Mouse (Mus musculus) heart, adult 11 months (tissue): ENCODE data around the gene Milr1.
"Not testable (repeated sequence)": the region's sequence is repeated elsewhere in the genome, so short reads cannot be mapped to it uniquely, and the experiment has no call there.

Source experiments
- DNase-seq: peaks from one replicate; pipeline ENCODE4 v3.0.0; 2022

Milr1 gene

GRCm38 (mm10) chr11:106736614-106737013 lies 14.4 kb upstream of the Milr1 start:
- DNase-seq, result peak; percentile 91

GRCm38 (mm10) chr11:106737178-106737621 lies 13.8 kb upstream of the Milr1 start:
- DNase-seq, result peak; percentile 98

GRCm38 (mm10) chr11:106739116-106739515 lies 11.9 kb upstream of the Milr1 start:
- DNase-seq, result peak; percentile 80

GRCm38 (mm10) chr11:106740724-106741123 lies 10.3 kb upstream of the Milr1 start:
- not testable (repeated sequence) for DNase-seq

- DNase-seq, result peak; percentile 82
Observed at GRCm38 (mm10) chr11:106741232-106741631, 9.8 kb upstream of the Milr1 start.

GRCm38 (mm10) chr11:106741826-106742225 lies 9.2 kb upstream of the Milr1 start:
- peak; percentile 70 for DNase-seq

- DNase-seq, result no peak
Observed at GRCm38 (mm10) chr11:106742388-106742841, 8.6 kb upstream of the Milr1 start.

GRCm38 (mm10) chr11:106744949-106745348 lies 6.1 kb upstream of the Milr1 start:
- DNase-seq, result no peak

GRCm38 (mm10) chr11:106749557-106750120 lies 1.4 kb upstream of the Milr1 start:
- not testable (repeated sequence) for DNase-seq

GRCm38 (mm10) chr11:106750121-106750751 lies 790 bp upstream of the Milr1 start, which contains the start of gene Pecam1:
TSS of gene Pecam1 (minus strand) at chr11:106750628.
- DNase-seq, result peak; percentile 79

GRCm38 (mm10) chr11:106752103-106752502 lies 1.1 kb downstream of the Milr1 start:
- peak; percentile 96 for DNase-seq

- DNase-seq, result no peak
Observed at GRCm38 (mm10) chr11:106753314-106753713, 2.3 kb downstream of the Milr1 start.

- DNase-seq, result no peak
Observed at GRCm38 (mm10) chr11:106755583-106755982, 4.6 kb downstream of the Milr1 start.

GRCm38 (mm10) chr11:106759028-106759427 lies 8.0 kb downstream of the Milr1 start:
- DNase-seq, result peak; percentile 93

- DNase-seq, result no peak
Observed at GRCm38 (mm10) chr11:106760511-106760910, 9.5 kb downstream of the Milr1 start.

- peak; percentile 98 for DNase-seq
Observed at GRCm38 (mm10) chr11:106762139-106762799, 11.2 kb downstream of the Milr1 start.

- DNase-seq, result no peak
Observed at GRCm38 (mm10) chr11:106762800-106763185, 11.8 kb downstream of the Milr1 start.

- DNase-seq, result peak; percentile 72
Observed at GRCm38 (mm10) chr11:106766611-106767162, 15.7 kb downstream of the Milr1 start.

- DNase-seq, result no peak
Observed at GRCm38 (mm10) chr11:106767516-106767915, 16.5 kb downstream of the Milr1 start.

GRCm38 (mm10) chr11:106770195-106770974 lies 19.4 kb downstream of the Milr1 start:
- peak; percentile 79 for DNase-seq

GRCm38 (mm10) chr11:106773061-106773460 lies 22.0 kb downstream of the Milr1 start:
- DNase-seq, result peak; percentile 83

GRCm38 (mm10) chr11:106776960-106777359 lies 25.9 kb downstream of the Milr1 start:
- no peak for DNase-seq

GRCm38 (mm10) chr11:106777395-106777794 lies 26.4 kb downstream of the Milr1 start:
- no peak for DNase-seq
